8 mouse cellular contexts compared by ENCODE assay signal in genomic region chr11:88523921-88524320, GRCm38 (mm10).
DNase-seq lines count a peak whose midpoint lies in the region; ATAC-seq lines count a peak whose summit lies in the region.

No protein-coding gene starts in this region.

- no peak overlapping the region for H3K9ac ChIP-seq in embryonic facial prominence, embryonic 13.5 days
- no peak overlapping the region for H3K9ac ChIP-seq in hindbrain, embryonic 13.5 days
- no peak overlapping the region for H3K9ac ChIP-seq in midbrain, embryonic 16.5 days (ENCODE audit: low read depth, low read length)

- H3K9me3 ChIP-seq in embryonic facial prominence, embryonic 13.5 days, result no peaks in the 10 kb centered on the region
- H3K9me3 ChIP-seq in hindbrain, embryonic 13.5 days, result no peaks in the 10 kb centered on the region
- no peaks in the 10 kb centered on the region for H3K9me3 ChIP-seq in midbrain, embryonic 16.5 days (replicated peaks; ENCODE audit: control insufficient read depth, low read length, poor library complexity, severe bottlenecking)

- H3K27me3 ChIP-seq in embryonic facial prominence, embryonic 13.5 days, result no peaks in the 10 kb centered on the region
- H3K27me3 ChIP-seq in hindbrain, embryonic 13.5 days, result no peaks in the 10 kb centered on the region
- no peaks in the 10 kb centered on the region for H3K27me3 ChIP-seq in midbrain, embryonic 16.5 days (ENCODE audit: control insufficient read depth, insufficient read depth, low read depth, low read length)

- H3K27ac ChIP-seq in embryonic facial prominence, embryonic 13.5 days, result peak overlapping the region; percentile 1; the same call in 1 of the 2 replicates
- H3K27ac ChIP-seq in hindbrain, embryonic 13.5 days, result peak overlapping the region; percentile 89
- peak overlapping the region; percentile 12; the same call in 1 of the 2 replicates for H3K27ac ChIP-seq in midbrain, embryonic 16.5 days (ENCODE audit: low read length)

- peaks cover 73% of the 10 kb centered on the region for H3K4me1 ChIP-seq in embryonic facial prominence, embryonic 13.5 days
- H3K4me1 ChIP-seq in hindbrain, embryonic 13.5 days (replicated peaks), result peaks cover 90% of the 10 kb centered on the region
- peaks cover 73% of the 10 kb centered on the region for H3K4me1 ChIP-seq in midbrain, embryonic 16.5 days (ENCODE audit: control insufficient read depth, insufficient read depth, low read length)

- peak; percentile 30 to 60 for DNase-seq in lung, adult 18-20 months
- DNase-seq in lung, postnatal 4 days, result no peak
- no peak for DNase-seq in right cerebral cortex, postnatal 10 days (ENCODE audit: low spot score in 2 of 2)
- no peak for DNase-seq in layer of hippocampus, adult 9-10 months (ENCODE audit: low spot score)

- H3K36me3 ChIP-seq in embryonic facial prominence, embryonic 13.5 days, result 0 out of 2 replicates have a peak, but pooled peaks cover 3% of the 10 kb centered on the region
- H3K36me3 ChIP-seq in hindbrain, embryonic 13.5 days, result no peaks in the 10 kb centered on the region
- no peaks in the 10 kb centered on the region for H3K36me3 ChIP-seq in midbrain, embryonic 16.5 days (ENCODE audit: control insufficient read depth, insufficient read depth, low read length)

- no peak overlapping the region for H3K4me2 ChIP-seq in embryonic facial prominence, embryonic 13.5 days
- H3K4me2 ChIP-seq in hindbrain, embryonic 13.5 days, result no peak overlapping the region
- H3K4me2 ChIP-seq in midbrain, embryonic 16.5 days (ENCODE audit: low read length), result no peak overlapping the region

- no peak for ATAC-seq in embryonic facial prominence, embryonic 13.5 days (ENCODE audit: insufficient number of reproducible peaks, insufficient read depth, low FRiP score, low TSS enrichment, low read depth)
- no peak for ATAC-seq in hindbrain, embryonic 13.5 days (ENCODE audit: low FRiP score)
- no peak for ATAC-seq in midbrain, embryonic 16.5 days
- no peak for ATAC-seq in activated CD4-positive, CD25-positive, alpha-beta regulatory T cell, adult 4 months

- no peak overlapping the region for H3K4me3 ChIP-seq in embryonic facial prominence, embryonic 13.5 days
- H3K4me3 ChIP-seq in hindbrain, embryonic 13.5 days, result no peak overlapping the region
- H3K4me3 ChIP-seq in midbrain, embryonic 16.5 days (ENCODE audit: low read depth, low read length), result no peak overlapping the region

- WGBS in embryonic facial prominence, embryonic 13.5 days, result 48% methylated on average over 4 of the region's 4 CpGs
- 52% methylated on average over 4 of the region's 4 CpGs for WGBS in hindbrain, embryonic 13.5 days
- WGBS in midbrain, embryonic 16.5 days, result 50% methylated on average over 4 of the region's 4 CpGs

Comparison
In these comparisons a context has a peak if more than half of its experiments do, and no peak if none do; other contexts are left out.
1. DNase-seq: peak in lung, adult 18-20 months (2 of 2); none in lung, postnatal 4 days (0 of 2), right cerebral cortex, postnatal 10 days (0 of 2) and layer of hippocampus, adult 9-10 months (single experiment).
2. H3K27ac ChIP-seq: peak in every context shown above with its lines; median percentile 89 in hindbrain, embryonic 13.5 days; 12 in midbrain, embryonic 16.5 days; 1 in embryonic facial prominence, embryonic 13.5 days.